Mouse (Mus musculus): ENCODE measurements around the gene Gabpa.

The Gabpa gene

GRCm38 (mm10) chr16:84834745-84835440 is at the start of gene Gabpa:
Gene Gabpa (plus strand): TSS chr16:84834925.
- Histone ChIP-seq H3K4me1 (replicated peaks; ENCODE audit: low read depth, low read length) (peaks cover 62% of the 10 kb centered on the region), H3K27me3 (ENCODE audit: insufficient read depth, low read length) (no peaks in the 10 kb centered on the region), H3K36me3 (ENCODE audit: insufficient read depth, low read length) (peaks cover 67% of the 10 kb centered on the region), H3K4me3 (replicated peaks; ENCODE audit: low read length) (peak within 1 kb of the TSS; percentile 98), H3K9me3 (ENCODE audit: low read length) (no peaks in the 10 kb centered on the region)
- TF ChIP-seq NANOG (IDR thresholded peaks at IDR 0.05; ENCODE audit: borderline replicate concordance, low read length) (no peak), POU5F1 (IDR thresholded peaks at IDR 0.05; ENCODE audit: borderline replicate concordance, low read length) (no peak), CTCF (conservative IDR thresholded peaks at IDR 0.05; ENCODE audit: low read length) (no peak)

GRCm38 (mm10) chr16:84784966-84785365 is 49.8 kb upstream of the Gabpa start:
- TF ChIP-seq POU5F1 (IDR thresholded peaks at IDR 0.05; ENCODE audit: borderline replicate concordance, low read length) (no peak), NANOG (IDR thresholded peaks at IDR 0.05; ENCODE audit: borderline replicate concordance, low read length) (no peak)
- H3K27me3 ChIP-seq (ENCODE audit: insufficient read depth, low read length) = no peaks in the 10 kb centered on the region

GRCm38 (mm10) chr16:84790595-84791165 is 44.0 kb upstream of the Gabpa start:
- TF ChIP-seq NANOG (IDR thresholded peaks at IDR 0.05; ENCODE audit: borderline replicate concordance, low read length) = no peak
- no peak for TF ChIP-seq POU5F1 (IDR thresholded peaks at IDR 0.05; ENCODE audit: borderline replicate concordance, low read length)
- TF ChIP-seq CTCF (conservative IDR thresholded peaks at IDR 0.05; ENCODE audit: low read length) = no peak
- Histone ChIP-seq H3K27me3 (ENCODE audit: insufficient read depth, low read length) (no peaks in the 10 kb centered on the region), H3K9me3 (ENCODE audit: low read length) (peaks cover 12% of the 10 kb centered on the region; the same call in 1 of the 2 replicates), H3K36me3 (ENCODE audit: insufficient read depth, low read length) (peaks cover 62% of the 10 kb centered on the region), H3K4me1 (replicated peaks; ENCODE audit: low read depth, low read length) (peaks cover 54% of the 10 kb centered on the region), H3K4me3 (replicated peaks; ENCODE audit: low read length) (no peak overlapping the region)

More at GRCm38 (mm10) chr16:84784966-84785365, 49.8 kb upstream of the Gabpa start:
- peaks cover 74% of the 10 kb centered on the region for H3K4me1 ChIP-seq (replicated peaks; ENCODE audit: low read depth, low read length)
- H3K4me3 ChIP-seq (replicated peaks; ENCODE audit: low read length) = no peak overlapping the region
- H3K9me3 ChIP-seq (ENCODE audit: low read length) = peaks cover 17% of the 10 kb centered on the region
- peaks cover 80% of the 10 kb centered on the region for H3K36me3 ChIP-seq (ENCODE audit: insufficient read depth, low read length)

- H3K27me3 ChIP-seq (ENCODE audit: insufficient read depth, low read length) = no peaks in the 10 kb centered on the region
- H3K4me3 ChIP-seq (replicated peaks; ENCODE audit: low read length) = peak overlapping the region; percentile 43
- peaks cover 12% of the 10 kb centered on the region; the same call in 1 of the 2 replicates for H3K9me3 ChIP-seq (ENCODE audit: low read length)
- peaks cover 39% of the 10 kb centered on the region for H3K4me1 ChIP-seq (replicated peaks; ENCODE audit: low read depth, low read length)
- TF ChIP-seq POU5F1 (IDR thresholded peaks at IDR 0.05; ENCODE audit: borderline replicate concordance, low read length) (no peak), CTCF (conservative IDR thresholded peaks at IDR 0.05; ENCODE audit: low read length) (no peak), NANOG (IDR thresholded peaks at IDR 0.05; ENCODE audit: borderline replicate concordance, low read length) (no peak)
- peaks cover 59% of the 10 kb centered on the region for H3K36me3 ChIP-seq (ENCODE audit: insufficient read depth, low read length)
These were observed 41.3 kb upstream of the Gabpa start for GRCm38 (mm10) chr16:84793401-84793800.

GRCm38 (mm10) chr16:84795337-84795736 is 39.4 kb upstream of the Gabpa start:
- peaks cover 54% of the 10 kb centered on the region for H3K4me1 ChIP-seq (replicated peaks; ENCODE audit: low read depth, low read length)
- peaks cover 5% of the 10 kb centered on the region; the same call in 1 of the 2 replicates for H3K9me3 ChIP-seq (ENCODE audit: low read length)
- peaks cover 58% of the 10 kb centered on the region for H3K36me3 ChIP-seq (ENCODE audit: insufficient read depth, low read length)
- no peak overlapping the region for H3K4me3 ChIP-seq (replicated peaks; ENCODE audit: low read length)
- no peaks in the 10 kb centered on the region for H3K27me3 ChIP-seq (ENCODE audit: insufficient read depth, low read length)
- TF ChIP-seq NANOG (IDR thresholded peaks at IDR 0.05; ENCODE audit: borderline replicate concordance, low read length) = no peak
- no peak for TF ChIP-seq POU5F1 (IDR thresholded peaks at IDR 0.05; ENCODE audit: borderline replicate concordance, low read length)
- TF ChIP-seq CTCF (conservative IDR thresholded peaks at IDR 0.05; ENCODE audit: low read length) = no peak

- Histone ChIP-seq H3K9me3 (ENCODE audit: low read length) (no peaks in the 10 kb centered on the region), H3K4me1 (replicated peaks; ENCODE audit: low read depth, low read length) (peaks cover 62% of the 10 kb centered on the region)
These were observed 38.0 kb upstream of the Gabpa start for GRCm38 (mm10) chr16:84796678-84797077.

GRCm38 (mm10) chr16:84800038-84800437 is 34.7 kb upstream of the Gabpa start:
- Histone ChIP-seq H3K9me3 (ENCODE audit: low read length) (no peaks in the 10 kb centered on the region), H3K4me3 (replicated peaks; ENCODE audit: low read length) (no peak overlapping the region), H3K27me3 (ENCODE audit: insufficient read depth, low read length) (no peaks in the 10 kb centered on the region), H3K36me3 (ENCODE audit: insufficient read depth, low read length) (peaks cover 79% of the 10 kb centered on the region), H3K4me1 (replicated peaks; ENCODE audit: low read depth, low read length) (peaks cover 43% of the 10 kb centered on the region)
- TF ChIP-seq POU5F1 (IDR thresholded peaks at IDR 0.05; ENCODE audit: borderline replicate concordance, low read length) (no peak), NANOG (IDR thresholded peaks at IDR 0.05; ENCODE audit: borderline replicate concordance, low read length) (no peak), CTCF (conservative IDR thresholded peaks at IDR 0.05; ENCODE audit: low read length) (no peak)

More at GRCm38 (mm10) chr16:84796678-84797077, 38.0 kb upstream of the Gabpa start:
- peaks cover 61% of the 10 kb centered on the region for H3K36me3 ChIP-seq (ENCODE audit: insufficient read depth, low read length)
- no peaks in the 10 kb centered on the region for H3K27me3 ChIP-seq (ENCODE audit: insufficient read depth, low read length)
- no peak overlapping the region for H3K4me3 ChIP-seq (replicated peaks; ENCODE audit: low read length)
- TF ChIP-seq CTCF (conservative IDR thresholded peaks at IDR 0.05; ENCODE audit: low read length) = no peak
- no peak for TF ChIP-seq NANOG (IDR thresholded peaks at IDR 0.05; ENCODE audit: borderline replicate concordance, low read length)
- TF ChIP-seq POU5F1 (IDR thresholded peaks at IDR 0.05; ENCODE audit: borderline replicate concordance, low read length) = no peak

GRCm38 (mm10) chr16:84802217-84802616 is 32.5 kb upstream of the Gabpa start:
- Histone ChIP-seq H3K27me3 (ENCODE audit: insufficient read depth, low read length) (no peaks in the 10 kb centered on the region), H3K4me3 (replicated peaks; ENCODE audit: low read length) (no peak overlapping the region), H3K4me1 (replicated peaks; ENCODE audit: low read depth, low read length) (peaks cover 43% of the 10 kb centered on the region), H3K9me3 (ENCODE audit: low read length) (no peaks in the 10 kb centered on the region), H3K36me3 (ENCODE audit: insufficient read depth, low read length) (peaks cover 84% of the 10 kb centered on the region)
- TF ChIP-seq POU5F1 (IDR thresholded peaks at IDR 0.05; ENCODE audit: borderline replicate concordance, low read length) (no peak), CTCF (conservative IDR thresholded peaks at IDR 0.05; ENCODE audit: low read length) (no peak), NANOG (IDR thresholded peaks at IDR 0.05; ENCODE audit: borderline replicate concordance, low read length) (no peak)

All from E14TG2a.4 (cell line).